Mouse (Mus musculus): ENCODE data around the gene Ssc5d.

DNA sequence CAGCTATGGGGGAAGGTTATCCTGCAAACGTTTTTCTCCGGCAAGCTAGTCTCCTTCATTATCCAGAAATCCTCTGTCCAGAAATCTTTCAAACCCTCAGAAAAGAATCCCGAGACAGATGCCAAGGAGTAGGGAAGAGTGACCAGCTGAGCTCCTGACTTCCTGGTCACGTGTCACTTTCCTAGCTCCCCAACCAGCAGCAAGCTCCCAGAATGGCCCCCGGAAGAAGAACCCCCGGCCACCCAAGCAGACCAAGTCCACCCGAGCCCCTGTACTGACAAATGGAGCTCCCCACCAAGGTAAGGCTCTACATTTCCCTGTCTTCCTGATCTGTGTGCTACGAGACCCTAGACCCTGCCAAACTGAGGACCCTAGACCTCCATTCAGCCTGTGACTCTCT, 2.1 kb downstream of the Ssc5d start:
- TF ChIP-seq CTCF (IDR thresholded peaks at IDR 0.05; ENCODE audit: borderline replicate concordance, control insufficient read depth, extremely low read depth, insufficient read depth, low read length, poor library complexity) (no peak), POLR2A (IDR thresholded peaks at IDR 0.05; ENCODE audit: control insufficient read depth, extremely low read depth, insufficient read depth, low read length, poor library complexity) (no peak)

Data from thymus, adult 2 months (tissue).